Comparison of ENCODE assay signal across 19 mouse cellular contexts in the genomic region with DNA sequence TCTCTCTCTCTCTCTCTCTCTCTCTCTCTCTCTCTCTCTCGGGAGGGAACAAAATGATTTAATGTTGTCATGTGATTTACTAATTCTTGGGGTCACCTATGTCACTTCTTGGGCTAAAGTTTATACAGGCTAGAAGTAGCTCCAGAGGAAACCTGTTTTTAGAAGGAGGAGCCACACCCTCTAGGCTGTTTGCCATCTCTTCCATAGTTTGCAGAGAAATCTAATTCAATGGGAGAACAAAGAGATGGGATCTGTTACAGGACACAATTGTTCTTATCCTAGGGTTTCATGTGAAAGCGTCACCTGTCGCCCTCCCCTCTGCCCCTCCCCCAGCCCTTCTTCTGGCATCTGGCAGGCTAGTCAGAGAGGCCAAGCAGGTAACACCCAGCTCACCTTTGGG.
"Had no signal": no experiment of that assay in that cellular context is flagged by ENCODE, and none has a peak within 500 bp of the region (broad histone marks: within the 10 kb centered on the region; RNA-seq: fewer than 3 reads in every experiment).

No protein-coding gene starts in this region.

- H3K4me2 ChIP-seq: lung, embryonic 14.5 days; midbrain, embryonic 12.5 days; neural tube, embryonic 13.5 days; neural tube, embryonic 15.5 days had no signal

- H3K27me3 ChIP-seq: midbrain, embryonic 12.5 days; neural tube, embryonic 13.5 days; neural tube, embryonic 15.5 days had no signal

- H3K9ac ChIP-seq: lung, embryonic 14.5 days; midbrain, embryonic 12.5 days; neural tube, embryonic 13.5 days; neural tube, embryonic 15.5 days had no signal

- H3K27ac ChIP-seq: midbrain, embryonic 10.5 days; midbrain, embryonic 12.5 days; neural tube, embryonic 13.5 days; neural tube, embryonic 15.5 days had no signal

- H3K9me3 ChIP-seq: neural tube, embryonic 13.5 days; neural tube, embryonic 15.5 days had no signal

- H3K4me1 ChIP-seq: neural tube, embryonic 13.5 days; neural tube, embryonic 15.5 days had no signal

- H3K36me3 ChIP-seq: midbrain, embryonic 10.5 days; midbrain, embryonic 12.5 days; neural tube, embryonic 13.5 days; neural tube, embryonic 15.5 days had no signal

- ATAC-seq: midbrain, embryonic 16.5 days had no signal

- H3K4me3 ChIP-seq: midbrain, embryonic 10.5 days; midbrain, embryonic 12.5 days; myocyte; neural tube, embryonic 13.5 days; neural tube, embryonic 15.5 days had no signal

- DNase-seq: lung, adult 18-20 months; lung, embryonic 14.5 days; lung, postnatal 10 days; lung, postnatal 4 days; midbrain, embryonic 14.5 days; retina, postnatal 1 day; right cerebral cortex, adult 18-20 months; right cerebral cortex, postnatal 25 days; right cerebral cortex, postnatal 4 days; spleen, adult 18-20 months; thymus, adult 2 months; thymus, postnatal 25 days; thymus, postnatal 4 days had no signal
